Mouse (Mus musculus): ENCODE measurements around the gene Nfyb.
A peak's percentile ranks its signal among the peaks of the same experiment; 100 is the strongest.

The Nfyb gene

DNA sequence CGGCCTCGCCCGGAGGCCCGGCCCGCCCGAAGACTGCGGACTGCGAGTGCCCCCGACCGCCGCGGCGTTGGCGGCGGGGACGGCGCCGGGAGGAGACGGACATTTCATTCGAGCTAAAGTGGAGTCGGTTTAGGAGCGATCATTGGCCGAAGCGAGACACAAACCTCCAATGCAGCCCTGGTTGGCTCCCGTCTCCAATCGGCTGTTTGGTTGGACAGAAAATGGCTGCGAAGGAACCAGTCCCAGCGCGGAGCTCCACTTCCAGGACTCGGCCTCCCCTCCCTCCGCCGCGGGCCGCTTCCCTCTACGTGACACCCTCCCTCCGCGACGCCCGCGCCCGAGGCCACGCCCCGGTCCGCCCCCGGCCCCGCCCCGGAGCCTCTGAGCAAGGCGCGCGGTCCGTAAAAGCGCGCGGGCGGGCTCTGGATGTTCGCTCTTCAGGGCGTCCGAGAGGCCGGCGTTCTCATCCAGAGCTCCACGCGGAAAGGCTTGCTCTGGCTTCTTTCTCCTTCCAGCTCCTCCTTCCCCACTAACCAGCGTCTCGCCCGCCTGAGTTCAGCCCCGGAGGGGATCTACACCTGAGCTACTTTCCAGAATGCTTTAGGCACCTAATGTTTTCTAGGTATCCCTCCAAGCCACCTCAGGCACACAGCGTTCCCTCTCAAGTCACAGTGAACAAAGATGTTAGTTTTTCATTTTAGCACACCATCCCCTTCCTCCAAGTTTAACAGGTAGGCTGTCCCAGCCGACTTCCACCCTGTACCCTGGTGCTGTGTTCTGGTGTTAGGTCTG, at the start of gene Nfyb:
Gene Nfyb, minus strand, starts transcription at position 305 of the 792 bp plus-strand sequence.
- peak; percentile 97 for DNase-seq (ENCODE audit: low spot score)

- DNase-seq (ENCODE audit: low spot score) = peak; percentile 54
Measured at GRCm38 (mm10) chr10:82811855-82812431, 48.0 kb upstream of the Nfyb start.

- no peak for DNase-seq (ENCODE audit: low spot score)
Measured at GRCm38 (mm10) chr10:82809352-82809751, 45.4 kb upstream of the Nfyb start.

GRCm38 (mm10) chr10:82808891-82809290, 44.9 kb upstream of the Nfyb start:
- no peak for DNase-seq (ENCODE audit: low spot score)

DNA sequence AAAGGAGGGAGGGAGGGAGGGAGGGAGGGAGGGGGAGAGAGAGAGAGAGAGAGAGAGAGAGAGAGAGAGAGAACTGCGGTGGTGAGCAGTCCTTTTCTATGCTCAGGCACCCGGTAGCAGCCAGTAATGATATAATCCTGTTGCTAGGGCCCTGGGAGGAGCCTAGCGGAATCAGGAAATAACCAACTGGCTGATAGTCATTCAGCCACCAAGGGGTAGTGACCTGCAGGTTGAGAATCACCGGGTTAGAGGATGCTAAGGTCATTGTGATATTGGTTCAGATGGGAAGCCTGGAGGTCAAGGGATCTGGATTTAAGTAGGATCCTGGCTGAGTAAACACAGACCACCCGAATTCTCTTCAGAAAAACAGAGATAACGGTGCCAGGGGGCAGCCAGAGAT, 44.2 kb upstream of the Nfyb start:
- no peak for DNase-seq (ENCODE audit: low spot score)

GRCm38 (mm10) chr10:82807238-82807637, 43.3 kb upstream of the Nfyb start:
- DNase-seq (ENCODE audit: low spot score) = no peak

DNA sequence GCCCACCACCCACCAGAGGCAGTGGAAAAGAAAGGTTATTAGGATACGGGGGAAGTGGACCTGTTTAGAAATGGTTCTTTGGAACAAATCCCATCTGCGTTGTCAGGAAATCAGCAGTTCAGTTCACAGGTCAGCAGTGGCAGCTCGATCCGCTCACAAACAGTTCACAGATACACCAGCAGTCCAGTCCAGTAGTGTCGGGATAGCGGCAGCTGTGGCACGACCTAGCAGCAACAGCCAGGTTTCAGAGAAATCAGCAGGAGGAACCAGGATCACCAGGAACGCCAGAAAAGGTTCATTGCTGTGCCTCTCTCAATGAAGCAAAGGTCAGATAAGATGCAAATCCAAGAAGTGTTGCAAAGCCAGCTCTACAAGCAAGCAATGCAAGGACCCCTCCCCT, 42.5 kb upstream of the Nfyb start:
- no peak for DNase-seq (ENCODE audit: low spot score)

- no peak for DNase-seq (ENCODE audit: low spot score)
Measured at GRCm38 (mm10) chr10:82805111-82805510, 41.2 kb upstream of the Nfyb start.

DNA sequence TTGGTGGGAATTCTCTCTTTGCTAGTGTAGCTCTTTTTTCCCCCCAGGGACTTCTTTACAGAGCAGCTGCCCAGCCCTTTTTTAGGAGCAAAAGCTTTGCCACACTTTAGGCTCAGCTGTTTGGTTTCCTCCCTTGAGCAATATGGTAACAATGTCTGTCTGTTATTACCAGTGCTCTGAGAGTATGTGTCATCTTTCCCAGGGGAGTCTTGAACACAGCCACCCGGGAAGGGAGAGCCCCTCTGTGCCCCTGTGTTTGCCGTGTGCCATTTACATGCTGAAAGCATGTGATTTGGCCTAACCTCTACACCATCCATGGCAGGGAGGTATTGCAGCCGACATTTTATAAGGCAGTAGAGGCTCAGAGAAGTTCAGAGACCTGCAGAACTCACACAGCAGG, 40.5 kb upstream of the Nfyb start:
- DNase-seq (ENCODE audit: low spot score) = no peak

- DNase-seq (ENCODE audit: low spot score) = no peak
Measured at GRCm38 (mm10) chr10:82800094-82800493, 36.1 kb upstream of the Nfyb start.

DNA sequence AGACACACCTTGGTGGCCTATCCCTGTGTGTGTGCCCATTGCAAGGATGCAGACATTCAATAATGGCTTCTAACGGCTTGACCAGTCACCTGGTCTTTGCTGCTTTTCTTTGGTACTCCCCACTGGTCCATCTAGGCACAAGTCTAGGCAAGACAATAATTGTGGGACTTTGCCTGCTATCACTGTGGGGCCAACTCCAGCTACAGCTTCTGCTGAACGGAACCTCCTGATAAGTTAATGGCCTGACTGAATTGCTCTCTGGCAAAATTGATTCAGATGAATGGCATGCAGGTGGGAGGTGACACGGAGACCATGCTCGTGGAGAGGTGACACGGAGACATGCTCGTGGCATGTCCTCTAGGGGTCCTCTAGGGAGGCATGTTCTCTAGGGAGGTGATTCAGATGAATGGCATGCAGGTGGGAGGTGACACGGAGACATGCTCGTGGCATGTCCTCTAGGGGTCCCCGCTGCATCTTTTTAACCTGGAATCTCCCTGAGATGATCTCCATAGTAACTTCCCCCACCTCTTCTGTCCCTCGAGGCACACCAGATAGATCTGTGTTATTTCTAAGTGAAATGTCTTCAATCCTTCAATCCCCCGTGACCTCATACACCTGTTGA, 34.5 kb upstream of the Nfyb start:
- no peak for DNase-seq (ENCODE audit: low spot score)

DNA sequence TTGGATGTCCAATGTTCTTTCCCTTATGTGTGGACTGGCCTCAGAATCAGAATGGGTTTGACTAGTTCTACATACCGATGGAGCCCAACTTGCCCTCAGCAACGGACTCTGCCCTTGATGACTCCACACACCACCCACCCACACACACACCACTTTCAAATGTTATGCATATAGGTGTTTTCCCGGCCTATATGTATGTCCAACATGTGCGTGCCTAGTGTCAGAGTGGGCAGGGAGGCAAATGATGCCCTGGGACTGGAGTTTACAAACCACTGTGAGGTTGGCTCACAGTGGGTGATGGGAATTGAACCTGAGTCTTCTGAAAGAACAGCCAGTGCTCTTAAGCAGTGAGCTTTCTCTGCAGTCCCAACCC, 33.2 kb upstream of the Nfyb start:
- DNase-seq (ENCODE audit: low spot score) = no peak

DNA sequence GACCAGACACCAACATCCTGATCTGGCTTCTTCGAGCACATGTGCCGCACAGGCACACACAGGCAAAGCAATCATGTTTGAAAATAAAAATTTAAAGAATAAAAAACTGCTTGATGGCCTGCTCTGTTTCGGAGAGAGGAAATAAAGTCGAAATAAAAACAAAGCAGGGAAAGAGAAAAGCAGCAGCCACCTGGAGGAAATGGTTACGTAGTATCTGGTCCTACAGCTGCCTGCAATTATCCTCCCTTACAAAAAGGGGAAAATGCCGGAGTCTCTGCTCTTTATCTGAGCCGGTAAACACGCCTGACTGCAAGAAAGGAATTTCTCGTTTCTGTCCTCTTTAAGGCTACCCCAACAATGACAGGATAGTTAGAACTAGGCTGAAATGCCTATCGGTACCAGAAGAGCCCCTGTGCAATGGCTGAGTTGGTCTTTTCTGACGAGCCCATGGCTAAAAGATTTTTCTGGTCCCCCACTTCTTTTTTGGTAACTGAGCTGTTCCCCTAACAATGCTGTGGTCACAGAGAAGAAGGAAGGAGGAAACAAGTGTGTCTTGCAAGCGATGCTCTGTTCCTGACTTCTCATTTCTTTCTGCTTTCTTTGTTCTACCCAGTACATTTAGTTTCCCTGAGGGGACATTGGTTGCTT, 32.7 kb upstream of the Nfyb start:
- DNase-seq (ENCODE audit: low spot score) = no peak

DNA sequence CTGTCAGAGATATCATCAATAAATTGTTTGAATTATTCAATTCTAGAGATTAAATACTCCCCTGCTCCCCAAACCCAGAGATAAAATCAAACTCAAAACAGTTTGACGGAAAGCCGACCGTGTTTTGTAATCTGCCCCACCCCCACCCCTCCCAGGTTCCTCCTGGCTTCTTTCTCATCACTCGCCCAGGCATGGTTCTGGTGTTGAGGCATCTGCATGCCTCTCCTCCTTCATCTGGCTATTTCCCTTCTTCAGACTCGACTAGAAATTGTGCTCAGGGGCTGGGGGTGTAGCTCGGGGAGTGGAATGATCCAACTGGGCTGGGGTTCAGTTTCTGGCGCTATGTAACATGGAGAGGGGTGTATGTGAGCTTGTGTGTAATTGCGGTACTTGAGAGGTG, 31.8 kb upstream of the Nfyb start:
- no peak for DNase-seq (ENCODE audit: low spot score)

GRCm38 (mm10) chr10:82795071-82795731, 31.3 kb upstream of the Nfyb start:
- DNase-seq (ENCODE audit: low spot score) = no peak

DNA sequence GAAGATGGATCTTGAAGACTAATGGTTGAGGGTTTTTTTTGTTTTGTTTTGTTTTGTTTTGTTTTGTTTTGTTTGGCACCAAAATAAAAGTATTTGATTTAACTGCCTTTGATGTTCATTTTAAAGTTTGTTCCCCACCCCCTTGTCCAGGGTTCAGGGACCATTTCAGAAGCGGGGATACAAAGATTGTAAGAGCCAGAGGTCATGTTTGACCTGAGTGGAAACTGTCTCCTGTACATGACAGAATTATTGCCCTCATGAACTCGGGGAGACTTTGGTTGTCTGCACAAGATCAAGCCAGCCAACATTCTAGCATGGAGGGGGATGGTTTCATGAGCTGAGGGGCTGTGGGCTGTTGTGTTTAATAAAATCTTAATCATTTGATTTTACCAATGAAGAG, 28.4 kb upstream of the Nfyb start:
- DNase-seq (ENCODE audit: low spot score) = no peak

DNA sequence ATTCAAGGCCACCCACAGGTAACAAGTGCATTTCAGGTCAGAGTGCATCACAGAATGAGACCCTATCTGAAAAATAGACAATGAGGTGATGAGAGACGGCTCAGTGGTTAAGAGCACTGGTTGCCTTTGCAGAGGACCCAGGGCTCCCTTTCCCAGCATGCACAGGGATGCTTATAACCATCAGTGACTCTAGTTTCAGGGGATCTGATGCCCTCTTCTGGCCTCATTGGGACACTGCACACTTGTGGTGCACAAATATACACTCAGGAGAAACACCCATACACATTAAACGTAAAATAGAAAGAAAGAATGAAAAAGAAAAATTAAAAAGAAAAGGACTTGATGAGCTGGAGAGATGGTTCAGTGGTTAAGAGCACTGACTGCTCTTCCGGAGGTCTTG, 27.8 kb upstream of the Nfyb start:
- DNase-seq (ENCODE audit: low spot score) = no peak

GRCm38 (mm10) chr10:82790504-82790903, 26.6 kb upstream of the Nfyb start:
- DNase-seq (ENCODE audit: low spot score) = no peak

GRCm38 (mm10) chr10:82789181-82789580, 25.2 kb upstream of the Nfyb start:
- DNase-seq (ENCODE audit: low spot score) = no peak

GRCm38 (mm10) chr10:82782472-82782871, 18.5 kb upstream of the Nfyb start:
- DNase-seq (ENCODE audit: low spot score) = no peak

DNA sequence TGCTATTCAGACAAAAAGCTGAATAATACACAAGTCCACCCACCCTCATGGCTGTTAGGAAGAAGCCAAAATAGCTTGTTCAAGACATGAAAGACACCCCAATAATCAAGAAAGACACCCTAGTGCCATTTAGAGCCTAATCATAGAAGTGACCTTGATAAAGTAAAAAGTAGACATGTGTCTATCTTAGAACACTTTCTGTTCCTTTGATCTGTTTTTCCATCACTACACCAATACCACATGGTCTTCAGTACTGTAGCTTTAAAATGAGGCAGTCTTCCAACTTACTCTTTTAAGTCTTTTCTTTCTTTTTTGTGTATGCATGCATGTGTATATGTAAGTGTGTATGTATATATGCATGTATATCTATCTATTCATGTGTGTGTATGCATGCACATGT, 16.9 kb upstream of the Nfyb start:
- no peak for DNase-seq (ENCODE audit: low spot score)

DNA sequence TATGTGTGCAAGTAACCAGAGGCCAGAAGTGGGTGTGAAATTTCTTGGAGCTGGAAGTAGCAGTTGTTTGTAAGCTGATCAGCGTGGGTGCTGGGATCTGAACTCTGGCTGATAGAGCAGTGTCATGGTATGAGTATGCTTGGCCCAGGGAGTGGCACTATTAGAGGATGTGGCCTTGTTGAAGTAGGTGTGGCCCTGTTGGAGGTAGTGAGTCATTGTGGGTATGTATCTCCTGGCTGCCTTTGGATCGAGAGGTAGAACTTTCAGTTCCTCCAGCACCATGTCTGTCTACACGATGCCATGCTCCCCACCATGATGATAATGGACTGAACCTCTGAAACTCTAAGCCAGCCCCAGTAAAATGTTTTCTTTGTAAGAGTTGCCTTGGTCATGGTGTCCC, 16.4 kb upstream of the Nfyb start:
- DNase-seq (ENCODE audit: low spot score) = no peak

DNA sequence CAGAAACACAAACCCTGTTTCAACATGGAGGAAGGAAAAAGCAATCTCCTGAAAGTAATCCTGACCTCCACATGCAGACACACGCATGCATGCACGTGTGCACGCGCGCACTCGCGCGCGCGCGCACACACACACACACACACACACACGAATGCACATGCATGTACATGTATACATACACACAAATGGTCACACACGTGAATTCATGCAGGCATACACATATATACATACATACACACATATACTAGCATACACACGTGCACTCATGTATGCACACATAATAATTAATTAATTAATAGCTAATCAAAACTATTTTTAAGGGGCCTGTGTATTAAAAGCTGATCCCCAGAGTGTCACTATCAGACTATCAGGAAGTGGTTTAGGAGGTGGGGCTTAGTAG, 15.9 kb upstream of the Nfyb start:
- no peak for DNase-seq (ENCODE audit: low spot score)

Data from spleen, adult 12 weeks (tissue).